Mouse (Mus musculus) CH12.LX (cell line): Measurements from ENCODE around the gene Snrpg. TPM values are rescaled to one million over a fixed set of nuclear protein-coding genes. Genes with fewer than 3 reads are reported as not detected.
"Not testable (repeated sequence)": the region's sequence is repeated elsewhere in the genome, so short reads cannot be mapped to it uniquely, and the experiment has no call there.

Source experiments
- DNase-seq: peaks from one replicate; pipeline ENCODE4 v3.0.0-alpha.2; 2013; ENCODE audit errors: extremely low read depth
- H3K27ac ChIP-seq: 2 replicates; pipeline ENCODE4 v1.5.1; 2012; ENCODE audit warnings: low read depth, mild to moderate bottlenecking, control low read depth, moderate library complexity; ENCODE audit not compliant: insufficient read depth
- H3K27me3 ChIP-seq: replicated peaks from 2 replicates; pipeline ENCODE3; 2012; ENCODE audit warnings: inconsistent platforms
- H3K36me3 ChIP-seq, 2 experiments: replicated peaks in 1 of 2; 2 replicates each; pipeline versions ENCODE3 to v1.6.1; 2012; ENCODE audit warnings: inconsistent platforms in 1 of 2, low read length in 1 of 2, mild to moderate bottlenecking in 1 of 2, mixed read lengths in 1 of 2, moderate library complexity in 1 of 2; ENCODE audit not compliant: control insufficient read depth in 1 of 2, insufficient read depth in 1 of 2
- H3K4me1 ChIP-seq, 2 experiments: 2 replicates each; pipeline ENCODE4 v1.6.1; 2012; ENCODE audit warnings: inconsistent platforms in 1 of 2, moderate library complexity in 1 of 2; ENCODE audit not compliant: insufficient read depth in 2 of 2, control insufficient read depth in 1 of 2
- H3K4me2 ChIP-seq: 2 replicates; pipeline ENCODE4 v1.6.1; 2012; ENCODE audit warnings: low read depth, mild to moderate bottlenecking, control low read depth; ENCODE audit not compliant: poor library complexity, insufficient read depth, severe bottlenecking
- H3K4me3 ChIP-seq, 3 experiments: fragments of 150-350 bp in 1 of 3; sonication (generic) in 1 of 3; replicated peaks in 1 of 3; 2 replicates each; pipeline versions ENCODE3 to v1.5.1; 2011 to 2012; ENCODE audit warnings: low read depth in 2 of 3, low read length in 2 of 3, mild to moderate bottlenecking in 2 of 3, moderate library complexity in 2 of 3, control low read depth in 1 of 3, improper control_type of control experiment in 1 of 3, inconsistent platforms in 1 of 3, mixed read lengths in 1 of 3; ENCODE audit not compliant: poor library complexity in 1 of 3
- H3K79me2 ChIP-seq: replicated peaks from 2 replicates; pipeline ENCODE4 v1.6.1; 2012; ENCODE audit warnings: mild to moderate bottlenecking, moderate library complexity; ENCODE audit not compliant: control insufficient read depth, poor library complexity, insufficient read depth, severe bottlenecking; ENCODE audit errors: extremely low read depth
- H3K9ac ChIP-seq: 2 replicates; pipeline ENCODE4 v1.6.1; 2012; ENCODE audit warnings: low read depth, mild to moderate bottlenecking, control low read depth, moderate library complexity; ENCODE audit not compliant: insufficient read depth
- H3K9me3 ChIP-seq: replicated peaks from 2 replicates; pipeline ENCODE3; 2012; ENCODE audit warnings: low read length, inconsistent platforms, mixed read lengths
- E2F4 ChIP-seq: IDR thresholded peaks from 2 replicates; pipeline ENCODE4 v1.6.1; 2011; ENCODE audit warnings: low read depth, low read length, improper control_type of control experiment; ENCODE audit not compliant: insufficient replicate concordance
- GABPA ChIP-seq: IDR thresholded peaks from 2 replicates; pipeline ENCODE4 v1.6.1; 2012; ENCODE audit warnings: low read depth, low read length, improper control_type of control experiment, inconsistent platforms; ENCODE audit not compliant: insufficient replicate concordance
- HCFC1 ChIP-seq: IDR thresholded peaks from 2 replicates; pipeline ENCODE4 v1.6.1; 2012; ENCODE audit warnings: low read depth, mild to moderate bottlenecking, inconsistent platforms, low read length, improper control_type of control experiment
- IRF4 ChIP-seq: IDR thresholded peaks from 2 replicates; pipeline ENCODE4 v1.6.1; 2014; ENCODE audit warnings: low read depth, mild to moderate bottlenecking, inconsistent platforms, low read length, improper control_type of control experiment
- KAT2A ChIP-seq: IDR thresholded peaks from 2 replicates; pipeline ENCODE4 v1.6.1; 2012; ENCODE audit warnings: low read length, improper control_type of control experiment, inconsistent platforms; ENCODE audit not compliant: insufficient replicate concordance
- MAFK ChIP-seq: IDR thresholded peaks from 2 replicates; pipeline ENCODE4 v1.6.1; 2011; ENCODE audit warnings: low read length, improper control_type of control experiment; ENCODE audit not compliant: insufficient replicate concordance
- PAX5 ChIP-seq: IDR thresholded peaks from 2 replicates; pipeline ENCODE4 v1.6.1; 2012; ENCODE audit warnings: low read length, inconsistent platforms, mixed read lengths
- POLR2AphosphoS2 ChIP-seq: IDR thresholded peaks from 2 replicates; pipeline ENCODE4 v1.6.1; 2011; ENCODE audit warnings: low read depth, low read length, improper control_type of control experiment
- RCOR1 ChIP-seq: conservative IDR thresholded peaks from 2 replicates; pipeline ENCODE4 v1.6.1; 2012; ENCODE audit warnings: low read depth, mild to moderate bottlenecking, inconsistent platforms, low read length, improper control_type of control experiment
- TBP ChIP-seq: conservative IDR thresholded peaks from 2 replicates; pipeline ENCODE4 v1.6.1; 2011; ENCODE audit warnings: low read depth, low read length, improper control_type of control experiment
- TCF12 ChIP-seq: IDR thresholded peaks from 2 replicates; pipeline ENCODE4 v1.6.1; 2014; ENCODE audit warnings: low read depth, mild to moderate bottlenecking, inconsistent platforms, low read length, improper control_type of control experiment
- ZKSCAN1 ChIP-seq: IDR thresholded peaks from 2 replicates; pipeline ENCODE4 v1.6.1; 2012; ENCODE audit warnings: low read depth, inconsistent platforms, low read length, improper control_type of control experiment, borderline replicate concordance
- ZNF384 ChIP-seq: IDR thresholded peaks from 2 replicates; pipeline ENCODE4 v1.6.1; 2012; ENCODE audit warnings: low read depth, low read length, improper control_type of control experiment, inconsistent platforms
- dilution Hi-C: fragments of 300-500 bp; cut with MboI; formaldehyde crosslinking; loops from 2 replicates; pipeline ENCODE4 v1.14.3; 2020; ENCODE audit warnings: low sequenced_read_pairs; ENCODE audit not compliant: extremely low pct_unique_long_range_greater_than_20kb, extremely low pct_ligation_motif_present
- in situ Hi-C: fragments of 300-500 bp; cut with MboI; formaldehyde crosslinking; loops from 3 replicates; pipeline ENCODE4 v1.14.3; 2019; ENCODE audit warnings: low sequenced_read_pairs, low pct_ligation_motif_present, low pct_unique_long_range_greater_than_20kb, mixed read lengths
- polyA plus RNA-seq: library from polyadenylated mRNA; unstranded; fragments of >175 nt; gene quantifications from 2 replicates; pipeline ENCODE4 v1.2.1, GENCODE M21; 2012; ENCODE audit warnings: low read depth; ENCODE audit not compliant: insufficient read length
- total RNA-seq, 2 experiments: library from RNA; depleted of rRNA; stranded (reverse); fragments of 300-350 nt in 1 of 2; fragments of >200 nt in 1 of 2; gene quantifications; 2 replicates each; pipeline ENCODE4 v1.2.3; 2012 to 2014

Snrpg gene
- total and polyA plus RNA-seq, 3 experiments: 146 to 462 (median 446) TPM

- 0 out of 2 replicates have a peak overlapping the region, but pooled peaks have one; percentile 98 for H3K4me2 ChIP-seq
- H3K9me3 ChIP-seq: no peaks in the 10 kb centered on the region
- no peak overlapping the region for H3K4me3 ChIP-seq
- H3K27ac ChIP-seq: no peak overlapping the region
- no peak for DNase-seq
- H3K79me2 ChIP-seq: peaks cover 45% of the 10 kb centered on the region
- H3K27me3 ChIP-seq: no peaks in the 10 kb centered on the region
- peaks cover 29 to 57% of the 10 kb centered on the region in 2 experiments for H3K36me3 ChIP-seq
- H3K9ac ChIP-seq: no peak overlapping the region
- H3K4me1 ChIP-seq: peaks cover 8 to 25% of the 10 kb centered on the region in 2 experiments
- dilution Hi-C loops (no loop called here), in situ Hi-C loops (loop anchor here (25.0 kb wide), 1 partner anchor 361 kb away; the partner anchor contains the start of gene Figla)
- TF ChIP-seq RCOR1 (no peak), GABPA (no peak), ZNF384 (no peak)
Measured at GRCm38 (mm10) chr6:86373556-86373955, 2.5 kb downstream of the Snrpg start.

GRCm38 (mm10) chr6:86378341-86378740 is 7.2 kb downstream of the Snrpg start:
- H3K4me1 ChIP-seq: peaks cover 2 to 6% of the 10 kb centered on the region in 2 experiments; a peak in 3 of 4 replicates
- peaks cover 26% of the 10 kb centered on the region for H3K79me2 ChIP-seq
- H3K36me3 ChIP-seq: peaks cover 30 to 63% of the 10 kb centered on the region in 2 experiments
- TF ChIP-seq MAFK: no peak
- TF ChIP-seq IRF4: no peak
- TF ChIP-seq HCFC1: no peak
- TF ChIP-seq E2F4: no peak
- TF ChIP-seq PAX5: no peak
- no peak for TF ChIP-seq POLR2AphosphoS2
- no peak for TF ChIP-seq ZNF384
- no peak for TF ChIP-seq ZKSCAN1
- no peak for TF ChIP-seq KAT2A
- TF ChIP-seq TCF12: no peak
- dilution Hi-C loops (no loop called here), in situ Hi-C loops (no loop called here)
- no peak for DNase-seq
- H3K27me3 ChIP-seq: no peaks in the 10 kb centered on the region
- H3K9ac ChIP-seq: no peak overlapping the region
- H3K4me2 ChIP-seq: no peak overlapping the region
- H3K9me3 ChIP-seq: no peaks in the 10 kb centered on the region
- H3K27ac ChIP-seq: no peak overlapping the region
- H3K4me3 ChIP-seq: no peak overlapping the region

GRCm38 (mm10) chr6:86380112-86380511 is 9.0 kb downstream of the Snrpg start:
- H3K27me3 ChIP-seq, H3K9ac ChIP-seq, dilution Hi-C loops: not testable (repeated sequence)
- TF ChIP-seq TBP: peak; percentile 94
- TF ChIP-seq, all 38 proteins: peak for 1; not testable (repeated sequence) for 37
- H3K4me3 ChIP-seq, H3K27ac ChIP-seq, DNase-seq, H3K4me1 ChIP-seq, H3K4me2 ChIP-seq, in situ Hi-C loops, H3K79me2 ChIP-seq, H3K9me3 ChIP-seq: not testable (repeated sequence)
- peaks cover 30 to 50% of the 10 kb centered on the region in 2 experiments for H3K36me3 ChIP-seq
